Mouse (Mus musculus): ENCODE data around the gene Map1a. TPM values are rescaled to one million over a fixed set of nuclear protein-coding genes. Genes with fewer than 3 reads are reported as not detected.

Gene Map1a
- polyA plus RNA-seq, 1 experiment from 2014 or later, result 12.7 TPM

GRCm38 (mm10) chr2:121353156-121353555 is 63.8 kb downstream of the Map1a start:
- Histone ChIP-seq H3K9ac (ENCODE audit: low read length) (no peak overlapping the region), H3K4me3 (ENCODE audit: low read depth, low read length) (no peak overlapping the region), H3K27me3 (replicated peaks; ENCODE audit: control insufficient read depth, insufficient read depth, low read length) (peaks cover 8% of the 10 kb centered on the region), H3K9me3 (replicated peaks; ENCODE audit: control insufficient read depth, low read length) (no peaks in the 10 kb centered on the region), H3K4me2 (ENCODE audit: low read length) (no peak overlapping the region), H3K36me3 (ENCODE audit: control insufficient read depth, insufficient read depth, low read length) (peaks cover 5% of the 10 kb centered on the region; the same call in 1 of the 2 replicates), H3K27ac (ENCODE audit: low read depth, low read length) (no peak overlapping the region), H3K4me1 (ENCODE audit: control insufficient read depth, insufficient read depth, low read length) (peaks cover 4% of the 10 kb centered on the region; the same call in 1 of the 2 replicates)
- ATAC-seq (no peak), DNase-seq (ENCODE audit: low spot score) (no peak)
- 78% methylated on average over 8 of the region's 8 CpGs for WGBS

- peak overlapping the region; percentile 70; the same call in 1 of the 2 replicates for H3K27ac ChIP-seq (ENCODE audit: low read depth, low read length)
- no peak for ATAC-seq
- H3K4me2 ChIP-seq (ENCODE audit: low read length), result peak overlapping the region; percentile 81
- WGBS, result 4% methylated on average over 6 of the region's 6 CpGs
- peak overlapping the region; percentile 66 for H3K4me3 ChIP-seq (ENCODE audit: low read depth, low read length)
- H3K4me1 ChIP-seq (ENCODE audit: control insufficient read depth, insufficient read depth, low read length), result peaks cover 5% of the 10 kb centered on the region
- no peaks in the 10 kb centered on the region for H3K9me3 ChIP-seq (replicated peaks; ENCODE audit: control insufficient read depth, low read length)
- no peak for DNase-seq (ENCODE audit: low spot score)
- peaks cover 13% of the 10 kb centered on the region for H3K27me3 ChIP-seq (replicated peaks; ENCODE audit: control insufficient read depth, insufficient read depth, low read length)
- H3K36me3 ChIP-seq (ENCODE audit: control insufficient read depth, insufficient read depth, low read length), result peaks cover 4% of the 10 kb centered on the region; the same call in 1 of the 2 replicates
- H3K9ac ChIP-seq (ENCODE audit: low read length), result peak overlapping the region; percentile 78
Measured at GRCm38 (mm10) chr2:121354378-121354777, 65.0 kb downstream of the Map1a start.

- DNase-seq (ENCODE audit: low spot score) (peak; percentile 98), ATAC-seq (peak; percentile 99)
- H3K4me2 ChIP-seq (ENCODE audit: low read length), result peak within 1 kb of the TSS; percentile 81
- peak within 1 kb of the TSS; percentile 78 for H3K9ac ChIP-seq (ENCODE audit: low read length)
- H3K36me3 ChIP-seq (ENCODE audit: control insufficient read depth, insufficient read depth, low read length), result no peaks in the 10 kb centered on the region
- peak within 1 kb of the TSS; percentile 70 for H3K27ac ChIP-seq (ENCODE audit: low read depth, low read length)
- peaks cover 13% of the 10 kb centered on the region for H3K27me3 ChIP-seq (replicated peaks; ENCODE audit: control insufficient read depth, insufficient read depth, low read length)
- H3K4me1 ChIP-seq (ENCODE audit: control insufficient read depth, insufficient read depth, low read length), result peaks cover 5% of the 10 kb centered on the region
- H3K4me3 ChIP-seq (ENCODE audit: low read depth, low read length), result peak within 1 kb of the TSS; percentile 66
- WGBS, result under 1% methylated on average over 52 of the region's 58 CpGs
- no peaks in the 10 kb centered on the region for H3K9me3 ChIP-seq (replicated peaks; ENCODE audit: control insufficient read depth, low read length)
Measured at GRCm38 (mm10) chr2:121354820-121355592, 65.6 kb downstream of the Map1a start, which contains the start of gene Ppip5k1. Ppip5k1 (minus strand) TSS chr2:121355396.

- ATAC-seq, result no peak
- H3K9me3 ChIP-seq (replicated peaks; ENCODE audit: control insufficient read depth, low read length), result no peaks in the 10 kb centered on the region
- 68% methylated on average over 5 of the region's 5 CpGs for WGBS
- H3K4me1 ChIP-seq (ENCODE audit: control insufficient read depth, insufficient read depth, low read length), result peaks cover 5% of the 10 kb centered on the region
- no peak within 1 kb of the TSS for H3K27ac ChIP-seq (ENCODE audit: low read depth, low read length)
- H3K27me3 ChIP-seq (replicated peaks; ENCODE audit: control insufficient read depth, insufficient read depth, low read length), result peaks cover 13% of the 10 kb centered on the region
- no peaks in the 10 kb centered on the region for H3K36me3 ChIP-seq (ENCODE audit: control insufficient read depth, insufficient read depth, low read length)
- DNase-seq (ENCODE audit: low spot score), result no peak
- H3K4me2 ChIP-seq (ENCODE audit: low read length), result peak within 1 kb of the TSS; percentile 54
- peak within 1 kb of the TSS; percentile 32 for H3K4me3 ChIP-seq (ENCODE audit: low read depth, low read length)
- H3K9ac ChIP-seq (ENCODE audit: low read length), result peak within 1 kb of the TSS; percentile 60
Measured at GRCm38 (mm10) chr2:121357494-121357893, 68.1 kb downstream of the Map1a start, which contains the start of gene Ckmt1. Ckmt1 (plus strand) TSS chr2:121357714.

GRCm38 (mm10) chr2:121357961-121358360 is 68.6 kb downstream of the Map1a start:
- ATAC-seq, result no peak
- H3K9ac ChIP-seq (ENCODE audit: low read length), result peak overlapping the region; percentile 60
- no peak overlapping the region for H3K27ac ChIP-seq (ENCODE audit: low read depth, low read length)
- H3K27me3 ChIP-seq (replicated peaks; ENCODE audit: control insufficient read depth, insufficient read depth, low read length), result peaks cover 13% of the 10 kb centered on the region
- 3% methylated on average over 4 of the region's 4 CpGs for WGBS
- H3K9me3 ChIP-seq (replicated peaks; ENCODE audit: control insufficient read depth, low read length), result no peaks in the 10 kb centered on the region
- DNase-seq (ENCODE audit: low spot score), result no peak
- peaks cover 5% of the 10 kb centered on the region for H3K4me1 ChIP-seq (ENCODE audit: control insufficient read depth, insufficient read depth, low read length)
- peak overlapping the region; percentile 54 for H3K4me2 ChIP-seq (ENCODE audit: low read length)
- H3K4me3 ChIP-seq (ENCODE audit: low read depth, low read length), result peak overlapping the region; percentile 32
- H3K36me3 ChIP-seq (ENCODE audit: control insufficient read depth, insufficient read depth, low read length), result no peaks in the 10 kb centered on the region

GRCm38 (mm10) chr2:121358381-121358780 is 69.0 kb downstream of the Map1a start:
- Histone ChIP-seq H3K4me1 (ENCODE audit: control insufficient read depth, insufficient read depth, low read length) (peaks cover 5% of the 10 kb centered on the region), H3K4me2 (ENCODE audit: low read length) (peak overlapping the region; percentile 54), H3K9me3 (replicated peaks; ENCODE audit: control insufficient read depth, low read length) (no peaks in the 10 kb centered on the region), H3K4me3 (ENCODE audit: low read depth, low read length) (peak overlapping the region; percentile 32), H3K27ac (ENCODE audit: low read depth, low read length) (no peak overlapping the region), H3K36me3 (ENCODE audit: control insufficient read depth, insufficient read depth, low read length) (no peaks in the 10 kb centered on the region), H3K9ac (ENCODE audit: low read length) (peak overlapping the region; percentile 60), H3K27me3 (replicated peaks; ENCODE audit: control insufficient read depth, insufficient read depth, low read length) (peaks cover 13% of the 10 kb centered on the region)
- DNase-seq (ENCODE audit: low spot score), result peak; percentile 62
- under 1% methylated on average over 16 of the region's 16 CpGs for WGBS
- peak; percentile 51; the same call in 1 of the 2 replicates for ATAC-seq

- H3K4me2 ChIP-seq (ENCODE audit: low read length), result no peak overlapping the region
- H3K36me3 ChIP-seq (ENCODE audit: control insufficient read depth, insufficient read depth, low read length), result no peaks in the 10 kb centered on the region
- ATAC-seq (no peak), DNase-seq (ENCODE audit: low spot score) (no peak)
- no peak overlapping the region for H3K9ac ChIP-seq (ENCODE audit: low read length)
- no peak overlapping the region for H3K4me3 ChIP-seq (ENCODE audit: low read depth, low read length)
- H3K27ac ChIP-seq (ENCODE audit: low read depth, low read length), result no peak overlapping the region
- H3K4me1 ChIP-seq (ENCODE audit: control insufficient read depth, insufficient read depth, low read length), result peaks cover 2% of the 10 kb centered on the region; the same call in 1 of the 2 replicates
- WGBS, result 50% methylated on average over 4 of the region's 4 CpGs
- peaks cover 13% of the 10 kb centered on the region for H3K27me3 ChIP-seq (replicated peaks; ENCODE audit: control insufficient read depth, insufficient read depth, low read length)
- H3K9me3 ChIP-seq (replicated peaks; ENCODE audit: control insufficient read depth, low read length), result no peaks in the 10 kb centered on the region
Measured at GRCm38 (mm10) chr2:121359461-121359860, 70.1 kb downstream of the Map1a start.
